Comparison of ENCODE assay signal across 10 mouse cellular contexts in genomic region chr4:150240381-150240886, GRCm38 (mm10). TPM values are rescaled to one million over a fixed set of nuclear protein-coding genes. Genes with fewer than 3 reads are reported as not detected.
DNase-seq lines count a peak whose midpoint lies in the region; ATAC-seq and TF ChIP-seq lines count a peak whose summit lies in the region.
"Had no signal": no experiment of that assay in that cellular context is flagged by ENCODE, and none has a peak within 500 bp of the region (broad histone marks: within the 10 kb centered on the region; RNA-seq: fewer than 3 reads in every experiment).

No protein-coding gene starts in this region.

- H3K4me1 ChIP-seq in heart, postnatal 0 days (ENCODE audit: control insufficient read depth, insufficient read depth) = peaks cover 37% of the 10 kb centered on the region
- H3K4me1 ChIP-seq in E14TG2a.4 (replicated peaks; ENCODE audit: low read depth, low read length) = peaks cover 63% of the 10 kb centered on the region
- H3K4me1 ChIP-seq in limb, embryonic 12.5 days (replicated peaks) = peaks cover 38% of the 10 kb centered on the region

- TF ChIP-seq CTCF in heart, postnatal 0 days (IDR thresholded peaks at IDR 0.05; ENCODE audit: low read depth) = no peak
- no peak for TF ChIP-seq CTCF in E14TG2a.4 (conservative IDR thresholded peaks at IDR 0.05; ENCODE audit: low read length)

- no peaks in the 10 kb centered on the region for H3K9me3 ChIP-seq in heart, postnatal 0 days (replicated peaks; ENCODE audit: control insufficient read depth, low read length)
- H3K9me3 ChIP-seq in E14TG2a.4 (ENCODE audit: low read length) = no peaks in the 10 kb centered on the region
- H3K9me3 ChIP-seq in limb, embryonic 12.5 days = no peaks in the 10 kb centered on the region

- H3K4me2 ChIP-seq in heart, postnatal 0 days (ENCODE audit: low read depth, low read length) = peak overlapping the region; percentile 30; the same call in 1 of the 2 replicates
- peak overlapping the region; percentile 36 for H3K4me2 ChIP-seq in limb, embryonic 12.5 days

- no peaks in the 10 kb centered on the region for H3K27me3 ChIP-seq in heart, postnatal 0 days (ENCODE audit: control insufficient read depth, insufficient read depth, low read length)
- H3K27me3 ChIP-seq in E14TG2a.4 (ENCODE audit: insufficient read depth, low read length) = no peaks in the 10 kb centered on the region
- no peaks in the 10 kb centered on the region for H3K27me3 ChIP-seq in limb, embryonic 12.5 days

- ATAC-seq in heart, postnatal 0 days (ENCODE audit: insufficient read depth, low read depth) = no peak
- no peak for ATAC-seq in limb, embryonic 12.5 days (ENCODE audit: insufficient number of reproducible peaks, insufficient read depth, low FRiP score, low TSS enrichment, low read depth)

- WGBS in heart, postnatal 0 days = 50% methylated on average over 1 of the region's 1 CpGs
- WGBS in limb, embryonic 12.5 days = 52% methylated on average over 1 of the region's 1 CpGs

- H3K9ac ChIP-seq in heart, postnatal 0 days (replicated peaks; ENCODE audit: low read depth, low read length) = no peak overlapping the region
- no peak overlapping the region for H3K9ac ChIP-seq in limb, embryonic 12.5 days (replicated peaks)

- intact Hi-C loops in heart, postnatal 14 days (cut with DNase I) = no loop called here

- DNase-seq in heart, postnatal 0 days (ENCODE audit: low spot score) = no peak
- DNase-seq in heart, postnatal 14 days = no peak
- DNase-seq in 3T3-L1 (ENCODE audit: low read depth, low spot score) = peak; percentile 49
- DNase-seq in urinary bladder, adult 2 months (ENCODE audit: low spot score) = no peak
- no peak for DNase-seq in T-cell, adult 2 months (ENCODE audit: low spot score)
- no peak for DNase-seq in adrenal gland, postnatal 14 days

- 0 out of 2 replicates have a peak overlapping the region, but pooled peaks have one; percentile 28 for H3K27ac ChIP-seq in heart, postnatal 0 days (ENCODE audit: low read depth)
- H3K27ac ChIP-seq in limb, embryonic 12.5 days = no peak overlapping the region

- H3K4me3 ChIP-seq in heart, postnatal 0 days (ENCODE audit: low read depth, low read length) = peak overlapping the region; percentile 10; the same call in 1 of the 2 replicates
- H3K4me3 ChIP-seq in E14TG2a.4 (replicated peaks; ENCODE audit: low read length) = peak overlapping the region; percentile 100
- peak overlapping the region; percentile 15; the same call in 1 of the 2 replicates for H3K4me3 ChIP-seq in limb, embryonic 12.5 days (replicated peaks)

- peaks cover 58% of the 10 kb centered on the region for H3K36me3 ChIP-seq in heart, postnatal 0 days (replicated peaks; ENCODE audit: control insufficient read depth, insufficient read depth, low read length)
- H3K36me3 ChIP-seq in E14TG2a.4 (ENCODE audit: insufficient read depth, low read length) = peaks cover 81% of the 10 kb centered on the region
- peaks cover 61% of the 10 kb centered on the region for H3K36me3 ChIP-seq in limb, embryonic 12.5 days

- TF ChIP-seq EP300 in heart, postnatal 0 days (IDR thresholded peaks at IDR 0.05; ENCODE audit: low read depth) = no peak

RNA-seq across cellular contexts. Expression of gene Eno1, which starts 3.9 kb away (rescaled TPM):
- total RNA-seq in heart, postnatal 0 days (2014; rRNA removed; ENCODE audit: low replicate concordance) = 525 and 625 TPM in 2 replicates
- 999 and 1,074 TPM in 2 replicates for polyA plus RNA-seq in heart, postnatal 0 days (2015; fragmentation: Nextera tagmentation; extraction: Ambion mirVana)
- total RNA-seq in heart, postnatal 14 days (2021) = 100 to 1,000 TPM; 165 to 170 TPM
- polyA plus RNA-seq in limb, embryonic 12.5 days (2016; fragmentation: Nextera tagmentation; extraction: Ambion mirVana) = 1,793 and 1,872 TPM in 2 replicates
- 340 and 364 TPM in 2 replicates for polyA plus RNA-seq in urinary bladder, adult 2 months (2012; rRNA removed)
- total RNA-seq in adrenal gland, postnatal 14 days (2021) = 426 and 444 TPM in 2 replicates

RNA-seq across cellular contexts. Expression of gene Car6, which starts 39.3 kb away (rescaled TPM):
- total RNA-seq in heart, postnatal 0 days (2014; rRNA removed; ENCODE audit: low replicate concordance) = not detected in 2 replicates
- not detected in 2 replicates for polyA plus RNA-seq in heart, postnatal 0 days (2015; fragmentation: Nextera tagmentation; extraction: Ambion mirVana)
- total RNA-seq in heart, postnatal 14 days (2021) = not detected
- 0.22 and 0.33 TPM in 2 replicates for polyA plus RNA-seq in limb, embryonic 12.5 days (2016; fragmentation: Nextera tagmentation; extraction: Ambion mirVana)
- not detected in 2 replicates for polyA plus RNA-seq in urinary bladder, adult 2 months (2012; rRNA removed)
- total RNA-seq in adrenal gland, postnatal 14 days (2021) = 0.44 TPM in 1 of 2 replicates, not detected in the other
- total RNA-seq: megakaryocyte-erythroid progenitor cell, adult 5-6 weeks had no signal
- polyA plus RNA-seq: erythroblast, embryonic 14.5 days had no signal

RNA-seq across cellular contexts. Expression of gene Rere, which starts 41.0 kb away (rescaled TPM):
- total RNA-seq in heart, postnatal 0 days (2014; rRNA removed; ENCODE audit: low replicate concordance) = 13.9 and 17.9 TPM in 2 replicates
- 11.9 and 14.6 TPM in 2 replicates for polyA plus RNA-seq in heart, postnatal 0 days (2015; fragmentation: Nextera tagmentation; extraction: Ambion mirVana)
- 10 to 100 TPM; 52.5 to 62.6 TPM for total RNA-seq in heart, postnatal 14 days (2021)
- polyA plus RNA-seq in limb, embryonic 12.5 days (2016; fragmentation: Nextera tagmentation; extraction: Ambion mirVana) = 31.4 and 35.4 TPM in 2 replicates
- 30.0 and 66.3 TPM in 2 replicates for polyA plus RNA-seq in urinary bladder, adult 2 months (2012; rRNA removed)
- 108 and 131 TPM in 2 replicates for total RNA-seq in adrenal gland, postnatal 14 days (2021)

Comparison
In these comparisons a context has a peak if more than half of its experiments do, and no peak if none do; other contexts are left out.
1. H3K4me3 ChIP-seq: peak in every context shown above with its lines; median percentile 100 in E14TG2a.4; 15 in limb, embryonic 12.5 days; 10 in heart, postnatal 0 days.